Mouse (Mus musculus) ES-Bruce4 (cell line): Measurements from ENCODE around the gene Arhgef16.

Experiments used
- CTCF ChIP-seq: IDR thresholded peaks from one replicate; pipeline ENCODE4 v1.8.1; 2011; ENCODE audit warnings: low read depth, low read length
- EP300 ChIP-seq: IDR thresholded peaks from 2 replicates; pipeline ENCODE4 v1.6.1; 2011; ENCODE audit warnings: low read depth, low read length; ENCODE audit not compliant: insufficient read depth
- POLR2A ChIP-seq: IDR thresholded peaks from one replicate; pipeline ENCODE4 v1.8.1; 2011; ENCODE audit warnings: low read length; ENCODE audit not compliant: insufficient read depth

GRCm38 (mm10) chr4:154299541-154300271 lies 1.8 kb downstream of the Arhgef16 start:
- TF ChIP-seq POLR2A = peak; percentile 37
- no peak for TF ChIP-seq CTCF
- TF ChIP-seq EP300 = 0 out of 2 replicates have a peak, but pooled peaks have one; percentile 35
